Mouse (Mus musculus) MEL (cell line): ENCODE data around the gene Gtpbp8. TPM values are rescaled to one million over a fixed set of nuclear protein-coding genes. Genes with fewer than 3 reads are reported as not detected.
A peak's percentile ranks its signal among the peaks of the same experiment; 100 is the strongest.

Experiments
- DNase-seq: peaks from one replicate; pipeline ENCODE4 v3.0.0; 2011; ENCODE audit warnings: low read depth, low spot score
- H3K27ac ChIP-seq: 2 replicates; pipeline ENCODE4 v1.5.1; 2012; ENCODE audit warnings: low read depth, mild to moderate bottlenecking, control low read depth, low read length, moderate library complexity; ENCODE audit not compliant: control insufficient read depth
- H3K27me3 ChIP-seq, 2 experiments: fragments of 150-350 bp in 1 of 2; sonication (generic) in 1 of 2; 2 replicates each; pipeline ENCODE4 v1.6.1; 2012; ENCODE audit warnings: low read length in 2 of 2, mild to moderate bottlenecking in 2 of 2, improper control_type of control experiment in 1 of 2, moderate library complexity in 1 of 2; ENCODE audit not compliant: insufficient read depth in 2 of 2, control insufficient read depth in 1 of 2
- H3K36me3 ChIP-seq, 2 experiments: 2 replicates each; pipeline ENCODE4 v1.6.1; 2012 to 2014; ENCODE audit warnings: low read length in 2 of 2, improper control_type of control experiment in 1 of 2, inconsistent platforms in 1 of 2, mild to moderate bottlenecking in 1 of 2; ENCODE audit not compliant: insufficient read depth in 2 of 2, control insufficient read depth in 1 of 2
- H3K4me1 ChIP-seq, 2 experiments: fragments of 150-350 bp in 1 of 2; sonication (generic) in 1 of 2; 2 replicates each; pipeline ENCODE4 v1.6.1; 2012; ENCODE audit warnings: low read length in 2 of 2, improper control_type of control experiment in 1 of 2, mild to moderate bottlenecking in 1 of 2; ENCODE audit not compliant: insufficient read depth in 2 of 2, control insufficient read depth in 1 of 2
- H3K4me3 ChIP-seq, 2 experiments: fragments of 150-350 bp in 1 of 2; sonication (generic) in 1 of 2; 2 replicates each; pipeline ENCODE4 v1.5.1; 2012; ENCODE audit warnings: low read depth in 2 of 2, low read length in 2 of 2, mild to moderate bottlenecking in 2 of 2, moderate library complexity in 2 of 2, control low read depth in 1 of 2, improper control_type of control experiment in 1 of 2; ENCODE audit not compliant: control insufficient read depth in 1 of 2, insufficient read depth in 1 of 2
- H3K79me2 ChIP-seq: 2 replicates; pipeline ENCODE4 v1.6.1; 2012; ENCODE audit warnings: mild to moderate bottlenecking, low read length, moderate library complexity; ENCODE audit not compliant: control insufficient read depth, poor library complexity, insufficient read depth
- H3K9ac ChIP-seq: 2 replicates; pipeline ENCODE4 v1.6.1; 2012; ENCODE audit warnings: low read depth, mild to moderate bottlenecking, control low read depth, low read length, moderate library complexity; ENCODE audit not compliant: control insufficient read depth, poor library complexity, severe bottlenecking
- H3K9me3 ChIP-seq: fragments of 150-350 bp; sonication (generic); replicated peaks from 2 replicates; pipeline ENCODE4 v1.6.1; 2012; ENCODE audit warnings: mild to moderate bottlenecking, low read length, improper control_type of control experiment, moderate library complexity; ENCODE audit not compliant: insufficient read depth
- BHLHE40 ChIP-seq: IDR thresholded peaks from 2 replicates; pipeline ENCODE4 v1.6.1; 2012; ENCODE audit warnings: low read depth, mild to moderate bottlenecking, inconsistent platforms, low read length, improper control_type of control experiment, borderline replicate concordance
- CHD1 ChIP-seq: IDR thresholded peaks from 2 replicates; pipeline ENCODE4 v1.6.1; 2012; ENCODE audit warnings: low read depth, mild to moderate bottlenecking, inconsistent platforms, low read length, improper control_type of control experiment
- CHD2 ChIP-seq: IDR thresholded peaks from 2 replicates; pipeline ENCODE4 v1.6.1; 2011; ENCODE audit warnings: low read length, improper control_type of control experiment
- E2F4 ChIP-seq: IDR thresholded peaks from 2 replicates; pipeline ENCODE4 v1.6.1; 2011; ENCODE audit warnings: low read depth, low read length, improper control_type of control experiment, borderline replicate concordance
- ELF1 ChIP-seq: IDR thresholded peaks from 2 replicates; pipeline ENCODE4 v1.6.1; 2014; ENCODE audit warnings: low read depth, mild to moderate bottlenecking, inconsistent platforms, low read length, improper control_type of control experiment, moderate library complexity
- EP300 ChIP-seq, 2 experiments: IDR thresholded peaks; 2 replicates each; pipeline ENCODE4 v1.6.1; 2011; ENCODE audit warnings: improper control_type of control experiment in 2 of 2, low read length in 2 of 2, low read depth in 1 of 2, mild to moderate bottlenecking in 1 of 2
- ETS1 ChIP-seq: IDR thresholded peaks from 2 replicates; pipeline ENCODE4 v1.6.1; 2012; ENCODE audit warnings: low read depth, mild to moderate bottlenecking, inconsistent platforms, low read length, improper control_type of control experiment, moderate library complexity
- HCFC1 ChIP-seq: IDR thresholded peaks from 2 replicates; pipeline ENCODE4 v1.6.1; 2012; ENCODE audit warnings: low read depth, mild to moderate bottlenecking, inconsistent platforms, low read length, improper control_type of control experiment, moderate library complexity
- JUND ChIP-seq: IDR thresholded peaks from 2 replicates; pipeline ENCODE4 v1.6.1; 2011; ENCODE audit warnings: low read depth, mild to moderate bottlenecking, improper control_type of control experiment, low read length
- KAT2A ChIP-seq: conservative IDR thresholded peaks from 2 replicates; pipeline ENCODE4 v1.6.1; 2012; ENCODE audit warnings: low read depth, low read length, improper control_type of control experiment, inconsistent platforms
- MAFK ChIP-seq: IDR thresholded peaks from 2 replicates; pipeline ENCODE4 v1.6.1; 2011; ENCODE audit warnings: low read depth, mild to moderate bottlenecking, low read length, improper control_type of control experiment, borderline replicate concordance
- MAX ChIP-seq: IDR thresholded peaks from 2 replicates; pipeline ENCODE4 v1.6.1; 2011; ENCODE audit warnings: low read length, improper control_type of control experiment
- MAZ ChIP-seq: IDR thresholded peaks from 2 replicates; pipeline ENCODE4 v1.6.1; 2012; ENCODE audit warnings: low read depth, mild to moderate bottlenecking, inconsistent platforms, low read length, improper control_type of control experiment
- MEF2A ChIP-seq: IDR thresholded peaks from 2 replicates; pipeline ENCODE4 v1.6.1; 2014; ENCODE audit warnings: low read depth, mild to moderate bottlenecking, inconsistent platforms, low read length, improper control_type of control experiment; ENCODE audit not compliant: poor library complexity, insufficient replicate concordance, severe bottlenecking; ENCODE audit errors: extremely low read depth
- MXI1 ChIP-seq: IDR thresholded peaks from 2 replicates; pipeline ENCODE4 v1.6.1; 2011; ENCODE audit warnings: mild to moderate bottlenecking, low read depth, low read length, improper control_type of control experiment
- MYB ChIP-seq: IDR thresholded peaks from 2 replicates; pipeline ENCODE4 v1.6.1; 2011; ENCODE audit warnings: mild to moderate bottlenecking, low read depth, low read length, improper control_type of control experiment
- MYC ChIP-seq: IDR thresholded peaks from 2 replicates; pipeline ENCODE4 v1.6.1; 2011; ENCODE audit warnings: low read depth, mild to moderate bottlenecking, low read length, improper control_type of control experiment, moderate library complexity
- NELFE ChIP-seq: IDR thresholded peaks from 2 replicates; pipeline ENCODE4 v1.6.1; 2011; ENCODE audit warnings: low read depth, low read length, improper control_type of control experiment
- POLR2A ChIP-seq, 2 experiments: IDR thresholded peaks; 2 replicates each; pipeline ENCODE4 v1.6.1; 2011 to 2012; ENCODE audit warnings: low read length in 2 of 2, mild to moderate bottlenecking in 2 of 2, control low read depth in 1 of 2, improper control_type of control experiment in 1 of 2, low read depth in 1 of 2, moderate library complexity in 1 of 2; ENCODE audit not compliant: control insufficient read depth in 1 of 2, insufficient read depth in 1 of 2, poor library complexity in 1 of 2
- POLR2AphosphoS5 ChIP-seq: IDR thresholded peaks from 2 replicates; pipeline ENCODE4 v1.6.1; 2012; ENCODE audit warnings: low read depth, borderline replicate concordance, mild to moderate bottlenecking, inconsistent platforms, low read length, moderate library complexity, mixed read lengths
- RCOR1 ChIP-seq: IDR thresholded peaks from 2 replicates; pipeline ENCODE4 v1.6.1; 2012; ENCODE audit warnings: low read depth, mild to moderate bottlenecking, inconsistent platforms, low read length, improper control_type of control experiment
- SMC3 ChIP-seq: IDR thresholded peaks from 2 replicates; pipeline ENCODE4 v1.6.1; 2011; ENCODE audit warnings: low read depth, low read length, improper control_type of control experiment
- TCF12 ChIP-seq: IDR thresholded peaks from 2 replicates; pipeline ENCODE4 v1.6.1; 2014; ENCODE audit warnings: low read depth, mild to moderate bottlenecking, inconsistent platforms, low read length, improper control_type of control experiment, moderate library complexity
- UBTF ChIP-seq: IDR thresholded peaks from 2 replicates; pipeline ENCODE4 v1.6.1; 2012; ENCODE audit warnings: low read depth, mild to moderate bottlenecking, inconsistent platforms, low read length, improper control_type of control experiment, moderate library complexity, borderline replicate concordance; ENCODE audit not compliant: insufficient read depth
- USF1 ChIP-seq: IDR thresholded peaks from 2 replicates; pipeline ENCODE4 v1.6.1; 2014; ENCODE audit warnings: low read depth, mild to moderate bottlenecking, inconsistent platforms, low read length, improper control_type of control experiment, moderate library complexity
- ZC3H11A ChIP-seq: IDR thresholded peaks from 2 replicates; pipeline ENCODE4 v1.6.1; 2012; ENCODE audit warnings: low read depth, mild to moderate bottlenecking, inconsistent platforms, low read length, improper control_type of control experiment
- ZKSCAN1 ChIP-seq: IDR thresholded peaks from 2 replicates; pipeline ENCODE4 v1.6.1; 2012; ENCODE audit warnings: low read depth, mild to moderate bottlenecking, inconsistent platforms, low read length, improper control_type of control experiment, moderate library complexity
- ZMIZ1 ChIP-seq: IDR thresholded peaks from 2 replicates; pipeline ENCODE4 v1.6.1; 2012; ENCODE audit warnings: low read depth, mild to moderate bottlenecking, inconsistent platforms, low read length, improper control_type of control experiment, moderate library complexity
- ZNF384 ChIP-seq: IDR thresholded peaks from 2 replicates; pipeline ENCODE4 v1.6.1; 2012; ENCODE audit warnings: low read depth, mild to moderate bottlenecking, inconsistent platforms, low read length, improper control_type of control experiment
- polyA plus RNA-seq, 2 experiments: library from polyadenylated mRNA; stranded (reverse) in 1 of 2; unstranded in 1 of 2; fragments of >175 nt in 1 of 2; fragments of >200 nt in 1 of 2; gene quantifications; 2 replicates each; pipeline versions ENCODE4 v1.2.1 to v1.2.4; 2012; ENCODE audit warnings: low replicate concordance in 2 of 2, low read depth in 1 of 2; ENCODE audit not compliant: insufficient read length in 2 of 2, insufficient read depth in 1 of 2, missing spikeins in 1 of 2
- total RNA-seq: library from RNA; depleted of rRNA; stranded (reverse); fragments of 300-350 nt; gene quantifications from 2 replicates; pipeline ENCODE4 v1.2.3, GENCODE M21; 2012

The Gtpbp8 gene
- total and polyA plus RNA-seq, 3 experiments: 10.7 to 14.4 TPM; not detected in 1

DNA sequence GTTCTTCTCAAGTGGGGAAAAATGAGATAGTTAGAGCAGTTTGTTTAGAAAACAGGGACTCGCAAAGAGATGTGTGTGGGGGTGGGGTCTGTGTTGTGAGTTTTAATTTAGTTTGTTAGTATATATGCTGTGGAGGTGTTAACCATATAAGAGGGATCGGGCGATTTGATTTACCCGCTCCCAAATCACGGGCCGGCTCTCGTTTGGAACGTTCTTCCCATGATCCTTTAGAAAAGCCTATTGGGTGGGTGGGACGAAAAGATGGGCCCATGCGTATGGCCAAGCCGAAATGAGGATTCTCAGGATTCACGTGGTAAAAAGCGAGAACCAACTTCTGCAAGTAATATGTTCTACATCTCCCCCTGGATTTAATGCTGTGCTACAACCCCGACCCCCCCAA, 21.3 kb downstream of the Gtpbp8 start:
- H3K79me2 ChIP-seq: peaks cover 18% of the 10 kb centered on the region
- peak overlapping the region; percentile 75 for H3K27ac ChIP-seq
- no peaks in the 10 kb centered on the region for H3K9me3 ChIP-seq
- H3K4me1 ChIP-seq: peaks cover 2 to 10% of the 10 kb centered on the region in 2 experiments; a peak in 3 of 4 replicates
- H3K27me3 ChIP-seq: no peaks in the 10 kb centered on the region
- peak; percentile 69 for DNase-seq
- H3K4me3 ChIP-seq: peak overlapping the region; percentile 90 to 99
- peak overlapping the region; percentile 95 for H3K9ac ChIP-seq
- TF ChIP-seq MXI1: no peak
- TF ChIP-seq MEF2A: no peak
- 0 out of 2 replicates have a peak, but pooled peaks have one; percentile 65 for TF ChIP-seq MYC
- no peak for TF ChIP-seq NELFE
- TF ChIP-seq CHD2: no peak
- TF ChIP-seq ZNF384: no peak
- TF ChIP-seq MAFK: no peak
- no peak for TF ChIP-seq JUND
- H3K36me3 ChIP-seq: peaks cover 2 to 36% of the 10 kb centered on the region in 2 experiments; a peak in 3 of 4 replicates

DNA sequence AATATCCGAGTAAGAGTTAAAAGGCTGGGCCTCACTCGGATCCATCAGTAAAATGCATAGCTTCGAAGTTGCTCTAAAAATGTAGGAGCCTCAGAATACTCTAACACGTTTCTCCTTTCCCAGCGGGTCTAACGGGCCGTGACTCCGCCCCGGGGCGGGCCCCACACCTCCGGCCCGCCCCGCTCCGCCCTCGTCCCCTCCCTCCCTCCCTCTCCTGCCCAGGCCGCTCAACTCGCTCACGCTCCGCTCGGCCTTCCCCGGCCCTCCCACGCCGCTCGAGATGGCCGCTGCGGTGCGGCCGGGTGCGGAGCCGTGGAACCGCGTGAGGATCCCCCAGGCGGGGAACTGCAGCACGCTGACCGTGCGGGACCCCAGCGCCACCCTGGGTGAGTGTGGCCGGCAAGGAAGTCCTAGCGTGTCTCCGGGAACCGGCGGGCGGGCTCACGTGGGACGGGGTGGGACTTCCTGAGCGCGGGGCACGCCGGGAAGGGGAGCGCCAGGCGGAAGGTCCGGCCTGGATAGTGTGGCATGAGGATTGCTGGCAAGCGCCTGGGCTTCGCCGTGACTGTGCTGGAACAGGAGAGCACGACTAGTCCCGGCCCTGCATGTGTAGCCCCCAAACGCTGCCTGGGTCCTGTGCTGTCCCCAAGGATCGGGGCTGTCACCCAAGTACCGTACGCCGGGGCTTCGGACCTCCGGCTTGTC, 21.9 kb downstream of the Gtpbp8 start, which contains the start of gene Nepro:
Gene Nepro (plus strand): TSS at position 219 of the 705 bp plus-strand sequence.
- peaks cover 18% of the 10 kb centered on the region for H3K79me2 ChIP-seq
- H3K36me3 ChIP-seq: peaks cover 2 to 36% of the 10 kb centered on the region in 2 experiments; a peak in 2 of 4 replicates
- H3K4me3 ChIP-seq: peak within 1 kb of the TSS; percentile 90 to 99
- H3K27me3 ChIP-seq: no peaks in the 10 kb centered on the region
- DNase-seq: peak; percentile 93
- H3K4me1 ChIP-seq: peaks cover 2 to 10% of the 10 kb centered on the region in 2 experiments; a peak in 3 of 4 replicates
- H3K9ac ChIP-seq: peak within 1 kb of the TSS; percentile 95
- peak within 1 kb of the TSS; percentile 79 for H3K27ac ChIP-seq
- no peaks in the 10 kb centered on the region for H3K9me3 ChIP-seq
- peak; percentile 88 for TF ChIP-seq HCFC1
- peak; percentile 68 for TF ChIP-seq ELF1
- no peak for TF ChIP-seq EP300 (IDR thresholded peaks at IDR 0.05; ENCODE audit: low read depth in 1 of 2, low read length in 2 of 2)
- TF ChIP-seq TCF12: 0 out of 2 replicates have a peak, but pooled peaks have one; percentile 14
- TF ChIP-seq MYB: no peak
- 0 out of 2 replicates have a peak, but pooled peaks have one; percentile 35 for TF ChIP-seq MAZ
- TF ChIP-seq ZMIZ1: no peak
- TF ChIP-seq KAT2A: no peak; the same call in 1 of the 2 replicates
- TF ChIP-seq SMC3: no peak
- TF ChIP-seq CHD2: no peak
- TF ChIP-seq MEF2A: no peak
- no peak for TF ChIP-seq E2F4
- peak; percentile 64 for TF ChIP-seq MAX
- no peak for TF ChIP-seq ZC3H11A
- TF ChIP-seq BHLHE40: peak; percentile 70
- TF ChIP-seq MYC: 0 out of 2 replicates have a peak, but pooled peaks have one; percentile 42
- TF ChIP-seq ZKSCAN1: no peak
- no peak for TF ChIP-seq ZNF384
- no peak for TF ChIP-seq RCOR1
- TF ChIP-seq UBTF: no peak
- no peak for TF ChIP-seq CHD1
- TF ChIP-seq MAFK: no peak
- TF ChIP-seq POLR2AphosphoS5: no peak
- TF ChIP-seq USF1: peak; percentile 89
- no peak for TF ChIP-seq ETS1
- TF ChIP-seq POLR2A (IDR thresholded peaks at IDR 0.05; ENCODE audit: control insufficient read depth in 1 of 2, insufficient read depth in 1 of 2, low read depth in 1 of 2, low read length in 2 of 2, poor library complexity in 1 of 2): peak; percentile 86 to 92
